Mouse (Mus musculus): Measurements from ENCODE around the gene Astn2.

DNA sequence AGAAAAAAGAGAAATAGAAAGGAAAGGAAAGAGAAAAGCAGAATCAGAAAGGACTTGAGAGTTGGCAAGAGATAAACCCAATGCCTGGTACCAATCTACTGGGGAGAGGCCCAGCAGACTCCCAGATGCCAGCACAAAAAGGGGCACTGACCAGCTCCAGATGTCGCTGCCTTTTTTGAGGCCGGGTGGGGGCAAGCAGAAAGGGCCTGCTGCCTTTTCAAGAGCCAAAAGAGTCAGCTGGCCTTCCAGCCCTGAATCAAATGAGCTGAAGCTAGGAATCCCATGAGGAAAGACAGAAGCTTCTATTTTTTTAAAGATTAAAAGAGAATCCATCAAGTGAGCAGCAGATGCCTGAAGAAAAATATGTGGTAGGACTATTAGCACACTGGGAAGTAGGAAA, 873.5 kb downstream of the Astn2 start:
- TF ChIP-seq GATA1 (IDR thresholded peaks at IDR 0.05; ENCODE audit: borderline replicate concordance, low read length), result no peak
- no peak for TF ChIP-seq FLI1 (IDR thresholded peaks at IDR 0.05; ENCODE audit: low read length)
